Mouse (Mus musculus) neural tube, embryonic 15.5 days (tissue): ENCODE measurements at regions not wholly inside any gene's neighbourhood (a gene's known extent, or its start where the extent isn't known, plus 50 kb on each side); places are given as distances from the start of the nearest gene placed in this dataset.

Source experiments
- ATAC-seq: fragments of 200-750 bp; cut with Nextera tagmentation; 2 replicates; pipeline ENCODE4 v1.8.0; 2017; ENCODE audit warnings: mild to moderate bottlenecking, moderate TSS enrichment, moderate library complexity; ENCODE audit not compliant: low FRiP score
- H3K27ac ChIP-seq: fragments of 300-500 bp; sonication (generic); replicated peaks from 2 replicates; pipeline ENCODE4 v1.5.1; 2015; ENCODE audit warnings: mild to moderate bottlenecking, inconsistent platforms
- H3K27me3 ChIP-seq: fragments of 300-500 bp; sonication (generic); replicated peaks from 2 replicates; pipeline ENCODE4 v1.6.1; 2015; ENCODE audit warnings: inconsistent platforms
- H3K36me3 ChIP-seq: fragments of 300-500 bp; sonication (generic); 2 replicates; pipeline ENCODE4 v1.6.1; 2015; ENCODE audit warnings: inconsistent platforms
- H3K4me1 ChIP-seq: fragments of 300-500 bp; sonication (generic); 2 replicates; pipeline ENCODE4 v1.6.1; 2015; ENCODE audit warnings: inconsistent platforms
- H3K4me2 ChIP-seq: fragments of 300-500 bp; sonication (generic); 2 replicates; pipeline ENCODE4 v1.6.1; 2015; ENCODE audit warnings: inconsistent platforms, mild to moderate bottlenecking, moderate library complexity
- H3K4me3 ChIP-seq: fragments of 300-500 bp; sonication (generic); replicated peaks from 2 replicates; pipeline ENCODE4 v1.5.1; 2015; ENCODE audit warnings: mild to moderate bottlenecking, inconsistent platforms
- H3K9ac ChIP-seq: fragments of 300-500 bp; sonication (generic); replicated peaks from 2 replicates; pipeline ENCODE4 v1.6.1; 2015; ENCODE audit warnings: mild to moderate bottlenecking, inconsistent platforms
- H3K9me3 ChIP-seq: fragments of 300-500 bp; sonication (generic); replicated peaks from 2 replicates; pipeline ENCODE4 v1.6.1; 2016; ENCODE audit warnings: inconsistent platforms
- WGBS: fragments of 180-500 bp; shearing (Covaris S2); methylation state at CpG from one replicate; pipeline ENCODE4 v1.1.7; 2015; ENCODE audit warnings: mixed read lengths; 5-methylcytosine and 5-hydroxymethylcytosine counted together

GRCm38 (mm10) chr3:143970771-143971170 is 234.2 kb downstream of the Lmo4 start:
- Histone ChIP-seq H3K4me1 (no peaks in the 10 kb centered on the region), H3K9ac (no peak overlapping the region), H3K4me2 (no peak overlapping the region), H3K27ac (no peak overlapping the region), H3K36me3 (no peaks in the 10 kb centered on the region), H3K4me3 (no peak overlapping the region), H3K27me3 (no peaks in the 10 kb centered on the region), H3K9me3 (no peaks in the 10 kb centered on the region)
- ATAC-seq, result no peak
- WGBS, result 77% methylated on average over 11 of the region's 11 CpGs

- Histone ChIP-seq H3K27ac (no peak overlapping the region), H3K4me1 (no peaks in the 10 kb centered on the region), H3K36me3 (no peaks in the 10 kb centered on the region), H3K27me3 (no peaks in the 10 kb centered on the region), H3K4me2 (no peak overlapping the region), H3K9ac (no peak overlapping the region), H3K9me3 (no peaks in the 10 kb centered on the region), H3K4me3 (no peak overlapping the region)
- 95% methylated on average over 7 of the region's 7 CpGs for WGBS
- no peak for ATAC-seq
Measured at GRCm38 (mm10) chr3:143955508-143955907, 249.5 kb downstream of the Lmo4 start.

GRCm38 (mm10) chr3:143954822-143955221 is 250.2 kb downstream of the Lmo4 start:
- Histone ChIP-seq H3K27me3 (no peaks in the 10 kb centered on the region), H3K36me3 (no peaks in the 10 kb centered on the region), H3K4me3 (no peak overlapping the region), H3K9ac (no peak overlapping the region), H3K4me1 (no peaks in the 10 kb centered on the region), H3K4me2 (no peak overlapping the region), H3K9me3 (no peaks in the 10 kb centered on the region), H3K27ac (no peak overlapping the region)
- 83% methylated on average over 7 of the region's 7 CpGs for WGBS
- no peak for ATAC-seq

- no peaks in the 10 kb centered on the region for H3K9me3 ChIP-seq
- 81% methylated on average over 8 of the region's 8 CpGs for WGBS
- no peak for ATAC-seq
- H3K9ac ChIP-seq, result no peak overlapping the region
- no peak overlapping the region for H3K27ac ChIP-seq
- H3K4me3 ChIP-seq, result no peak overlapping the region
- no peak overlapping the region for H3K4me2 ChIP-seq
- H3K4me1 ChIP-seq, result peaks cover 8% of the 10 kb centered on the region
- H3K27me3 ChIP-seq, result peaks cover 3% of the 10 kb centered on the region
- no peaks in the 10 kb centered on the region for H3K36me3 ChIP-seq
Measured at GRCm38 (mm10) chr3:143952289-143952688, 252.7 kb downstream of the Lmo4 start.

- Histone ChIP-seq H3K27ac (no peak overlapping the region), H3K36me3 (no peaks in the 10 kb centered on the region), H3K4me2 (no peak overlapping the region), H3K9ac (no peak overlapping the region), H3K9me3 (no peaks in the 10 kb centered on the region), H3K4me1 (peaks cover 11% of the 10 kb centered on the region), H3K4me3 (no peak overlapping the region), H3K27me3 (peaks cover 3% of the 10 kb centered on the region)
- 11% methylated on average over 8 of the region's 8 CpGs for WGBS
- ATAC-seq, result no peak
Measured at GRCm38 (mm10) chr3:143949656-143950055, 255.4 kb downstream of the Lmo4 start.

- H3K27me3 ChIP-seq, result peaks cover 3% of the 10 kb centered on the region
- peaks cover 11% of the 10 kb centered on the region for H3K4me1 ChIP-seq
- H3K4me2 ChIP-seq, result no peak overlapping the region
- WGBS, result 33% methylated on average over 11 of the region's 11 CpGs
- ATAC-seq, result no peak
- no peak overlapping the region for H3K4me3 ChIP-seq
- no peak overlapping the region for H3K27ac ChIP-seq
- no peaks in the 10 kb centered on the region for H3K36me3 ChIP-seq
- no peaks in the 10 kb centered on the region for H3K9me3 ChIP-seq
- no peak overlapping the region for H3K9ac ChIP-seq
Measured at GRCm38 (mm10) chr3:143949026-143949637, 255.9 kb downstream of the Lmo4 start.

GRCm38 (mm10) chr3:143947938-143948267 is 257.1 kb downstream of the Lmo4 start:
- 34% methylated on average over 3 of the region's 3 CpGs for WGBS
- Histone ChIP-seq H3K4me3 (no peak overlapping the region), H3K27ac (no peak overlapping the region), H3K27me3 (peaks cover 3% of the 10 kb centered on the region), H3K9me3 (no peaks in the 10 kb centered on the region), H3K36me3 (no peaks in the 10 kb centered on the region), H3K4me2 (no peak overlapping the region), H3K9ac (no peak overlapping the region), H3K4me1 (peaks cover 11% of the 10 kb centered on the region)
- no peak; the same call in 1 of the 2 replicates for ATAC-seq

GRCm38 (mm10) chr3:143947079-143947937 is 257.7 kb downstream of the Lmo4 start:
- 8% methylated on average over 11 of the region's 11 CpGs for WGBS
- no peaks in the 10 kb centered on the region for H3K36me3 ChIP-seq
- H3K27me3 ChIP-seq, result peaks cover 3% of the 10 kb centered on the region
- H3K4me3 ChIP-seq, result no peak overlapping the region
- peak overlapping the region; percentile 42 for H3K4me2 ChIP-seq
- no peaks in the 10 kb centered on the region for H3K9me3 ChIP-seq
- no peak; the same call in 1 of the 2 replicates for ATAC-seq
- H3K4me1 ChIP-seq, result peaks cover 11% of the 10 kb centered on the region
- H3K27ac ChIP-seq, result no peak overlapping the region
- H3K9ac ChIP-seq, result no peak overlapping the region

- Histone ChIP-seq H3K27me3 (no peaks in the 10 kb centered on the region), H3K27ac (no peak overlapping the region), H3K4me1 (no peaks in the 10 kb centered on the region), H3K36me3 (no peaks in the 10 kb centered on the region), H3K4me2 (no peak overlapping the region), H3K9me3 (no peaks in the 10 kb centered on the region), H3K4me3 (no peak overlapping the region), H3K9ac (no peak overlapping the region)
- WGBS, result 90% methylated on average over 3 of the region's 3 CpGs
- no peak for ATAC-seq
Measured at GRCm38 (mm10) chr3:143939068-143939709, 265.8 kb downstream of the Lmo4 start.

- no peak overlapping the region for H3K9ac ChIP-seq
- 66% methylated on average over 6 of the region's 6 CpGs for WGBS
- H3K9me3 ChIP-seq, result no peaks in the 10 kb centered on the region
- H3K4me1 ChIP-seq, result no peaks in the 10 kb centered on the region
- no peak for ATAC-seq
- no peak overlapping the region for H3K4me2 ChIP-seq
- H3K36me3 ChIP-seq, result no peaks in the 10 kb centered on the region
- H3K4me3 ChIP-seq, result no peak overlapping the region
- no peaks in the 10 kb centered on the region for H3K27me3 ChIP-seq
- H3K27ac ChIP-seq, result no peak overlapping the region
Measured at GRCm38 (mm10) chr3:143925322-143925721, 279.7 kb downstream of the Lmo4 start.

GRCm38 (mm10) chr3:143919744-143920143 is 285.3 kb downstream of the Lmo4 start:
- Histone ChIP-seq H3K4me1 (peaks cover 4% of the 10 kb centered on the region), H3K4me3 (no peak overlapping the region), H3K9ac (no peak overlapping the region), H3K27ac (no peak overlapping the region), H3K9me3 (no peaks in the 10 kb centered on the region), H3K4me2 (no peak overlapping the region), H3K27me3 (no peaks in the 10 kb centered on the region), H3K36me3 (no peaks in the 10 kb centered on the region)
- WGBS, result 91% methylated on average over 1 of the region's 1 CpGs
- no peak for ATAC-seq
